Mouse (Mus musculus) small intestine, adult 2 months (tissue): ENCODE data around the gene Ggt5.

Experiments
- CTCF ChIP-seq: fragments of 200-500 bp; IDR thresholded peaks from 2 replicates; pipeline ENCODE4 v1.5.1; 2012; ENCODE audit warnings: low read depth, mild to moderate bottlenecking, control low read depth, inconsistent platforms, low read length, moderate library complexity, mixed read lengths; ENCODE audit not compliant: insufficient replicate concordance, insufficient read length; ENCODE audit errors: extremely low read depth
- POLR2A ChIP-seq: fragments of 200-500 bp; IDR thresholded peaks from 2 replicates; pipeline ENCODE4 v1.6.1; 2012; ENCODE audit warnings: low read depth, mild to moderate bottlenecking, control low read depth, inconsistent platforms, low read length, moderate library complexity

DNA sequence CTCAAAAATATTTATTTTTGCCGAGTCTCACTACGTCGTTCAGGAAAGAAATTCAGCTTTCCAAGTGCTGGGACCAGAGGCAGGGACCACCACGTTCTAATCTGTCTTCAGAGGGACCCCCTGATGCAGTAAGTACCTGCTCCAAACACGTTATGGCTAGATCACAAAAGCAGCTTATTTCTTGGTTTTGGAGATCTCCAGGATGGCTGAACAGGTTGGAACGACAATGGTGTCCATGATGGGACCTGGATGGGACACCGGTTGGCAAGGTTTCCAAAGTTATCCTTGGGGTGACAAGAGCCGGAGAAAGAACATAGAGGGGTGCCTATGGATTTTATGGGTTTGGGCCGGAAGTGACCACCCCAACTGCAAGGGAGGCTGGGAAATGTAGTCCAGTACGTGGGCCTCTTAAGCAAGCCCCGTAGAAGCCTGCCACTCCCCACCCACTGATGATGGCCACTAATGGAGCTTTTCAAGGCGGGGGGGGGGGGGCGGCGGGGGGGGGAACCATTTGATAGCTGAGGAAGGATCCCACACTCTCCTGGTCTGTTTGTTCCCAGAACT, 44.5 kb downstream of the Ggt5 start:
- TF ChIP-seq CTCF (no peak), POLR2A (no peak)
